Mouse (Mus musculus): ENCODE data around the gene Kif5a. TPM values are rescaled to one million over a fixed set of nuclear protein-coding genes. Genes with fewer than 3 reads are reported as not detected.

Gene Kif5a
- total and polyA plus RNA-seq, 3 experiments, result 0.14 to 2.1 TPM; not detected in 1

GRCm38 (mm10) chr10:127185101-127185500, 78.0 kb downstream of the Kif5a start:
- H3K79me2 ChIP-seq (replicated peaks; ENCODE audit: control insufficient read depth, extremely low read depth, insufficient read depth, poor library complexity, severe bottlenecking), result no peaks in the 10 kb centered on the region
- no peak for DNase-seq (ENCODE audit: extremely low read depth)
- peaks cover 0 to 39% of the 10 kb centered on the region in 2 experiments for H3K36me3 ChIP-seq (replicated peaks in 1 of 2; ENCODE audit: control insufficient read depth in 1 of 2, insufficient read depth in 1 of 2, low read length in 1 of 2)
- H3K4me2 ChIP-seq (ENCODE audit: insufficient read depth, low read depth, poor library complexity, severe bottlenecking), result no peak overlapping the region
- no peaks in the 10 kb centered on the region for H3K27me3 ChIP-seq (replicated peaks)
- H3K9ac ChIP-seq (ENCODE audit: insufficient read depth, low read depth), result no peak overlapping the region
- in situ Hi-C loops (cut with MboI; ENCODE audit: low pct_ligation_motif_present, low pct_unique_long_range_greater_than_20kb, low sequenced_read_pairs) (no loop called here), dilution Hi-C loops (cut with MboI; ENCODE audit: extremely low pct_ligation_motif_present, extremely low pct_unique_long_range_greater_than_20kb, low sequenced_read_pairs) (no loop called here)
- H3K4me3 ChIP-seq (replicated peaks in 1 of 3; ENCODE audit: low read depth in 2 of 3, low read length in 2 of 3, poor library complexity in 1 of 3), result no peak overlapping the region
- no peak overlapping the region for H3K27ac ChIP-seq (ENCODE audit: insufficient read depth, low read depth)
- no peak for TF ChIP-seq TCF12 (IDR thresholded peaks at IDR 0.05; ENCODE audit: low read depth, low read length)
- no peak for TF ChIP-seq POLR2AphosphoS2 (IDR thresholded peaks at IDR 0.05; ENCODE audit: low read depth, low read length)
- TF ChIP-seq KAT2A (IDR thresholded peaks at IDR 0.05; ENCODE audit: insufficient replicate concordance, low read length), result no peak
- no peak for TF ChIP-seq PAX5 (IDR thresholded peaks at IDR 0.05; ENCODE audit: low read length)
- no peak for TF ChIP-seq IRF4 (IDR thresholded peaks at IDR 0.05; ENCODE audit: low read depth, low read length)
- no peak for TF ChIP-seq HCFC1 (IDR thresholded peaks at IDR 0.05; ENCODE audit: low read depth, low read length)
- TF ChIP-seq JUN (IDR thresholded peaks at IDR 0.05; ENCODE audit: insufficient read depth, low read depth, low read length), result no peak
- no peak for TF ChIP-seq RAD21 (IDR thresholded peaks at IDR 0.05; ENCODE audit: low read depth, low read length)
- no peak for TF ChIP-seq USF1 (IDR thresholded peaks at IDR 0.05; ENCODE audit: low read depth, low read length)
- no peak for TF ChIP-seq ZC3H11A (IDR thresholded peaks at IDR 0.05; ENCODE audit: low read depth, low read length)
- no peak for TF ChIP-seq SMC3 (IDR thresholded peaks at IDR 0.05; ENCODE audit: low read depth, low read length)
- TF ChIP-seq E2F4 (IDR thresholded peaks at IDR 0.05; ENCODE audit: insufficient replicate concordance, low read depth, low read length), result no peak
- TF ChIP-seq POLR2A (IDR thresholded peaks at IDR 0.05; ENCODE audit: low read depth, low read length), result no peak
- TF ChIP-seq CHD2 (IDR thresholded peaks at IDR 0.05; ENCODE audit: low read length), result no peak
- no peak for TF ChIP-seq ZMIZ1 (IDR thresholded peaks at IDR 0.05; ENCODE audit: low read depth, low read length)
- no peak for TF ChIP-seq MXI1 (IDR thresholded peaks at IDR 0.05; ENCODE audit: low read depth, low read length)
- no peak for TF ChIP-seq ZNF384 (IDR thresholded peaks at IDR 0.05; ENCODE audit: low read depth, low read length)
- no peak for TF ChIP-seq CHD1 (IDR thresholded peaks at IDR 0.05; ENCODE audit: low read depth, low read length)
- TF ChIP-seq MAFK (IDR thresholded peaks at IDR 0.05; ENCODE audit: insufficient replicate concordance, low read length), result no peak
- H3K9me3 ChIP-seq (replicated peaks; ENCODE audit: low read length), result peaks cover 7% of the 10 kb centered on the region
- peaks cover 1 to 12% of the 10 kb centered on the region in 2 experiments; a peak in 2 of 4 replicates for H3K4me1 ChIP-seq (ENCODE audit: control insufficient read depth in 1 of 2, insufficient read depth in 2 of 2)

- H3K79me2 ChIP-seq (replicated peaks; ENCODE audit: control insufficient read depth, extremely low read depth, insufficient read depth, poor library complexity, severe bottlenecking), result no peaks in the 10 kb centered on the region
- dilution Hi-C loops (cut with MboI; ENCODE audit: extremely low pct_ligation_motif_present, extremely low pct_unique_long_range_greater_than_20kb, low sequenced_read_pairs), result no loop called here
- peaks cover 0 to 36% of the 10 kb centered on the region in 2 experiments for H3K36me3 ChIP-seq (replicated peaks in 1 of 2; ENCODE audit: control insufficient read depth in 1 of 2, insufficient read depth in 1 of 2, low read length in 1 of 2)
- peaks cover 7% of the 10 kb centered on the region for H3K9me3 ChIP-seq (replicated peaks; ENCODE audit: low read length)
- no peak overlapping the region for H3K4me2 ChIP-seq (ENCODE audit: insufficient read depth, low read depth, poor library complexity, severe bottlenecking)
- peaks cover 2 to 6% of the 10 kb centered on the region in 2 experiments; a peak in 1 of 4 replicates for H3K4me1 ChIP-seq (ENCODE audit: control insufficient read depth in 1 of 2, insufficient read depth in 2 of 2)
- no peak for DNase-seq (ENCODE audit: extremely low read depth)
- TF ChIP-seq E2F4 (IDR thresholded peaks at IDR 0.05; ENCODE audit: insufficient replicate concordance, low read depth, low read length), result no peak
- TF ChIP-seq BHLHE40 (IDR thresholded peaks at IDR 0.05; ENCODE audit: low read depth, low read length), result no peak
- no peak for TF ChIP-seq POLR2AphosphoS2 (IDR thresholded peaks at IDR 0.05; ENCODE audit: low read depth, low read length)
- TF ChIP-seq RAD21 (IDR thresholded peaks at IDR 0.05; ENCODE audit: low read depth, low read length), result no peak
- TF ChIP-seq HCFC1 (IDR thresholded peaks at IDR 0.05; ENCODE audit: low read depth, low read length), result no peak
- TF ChIP-seq ZNF384 (IDR thresholded peaks at IDR 0.05; ENCODE audit: low read depth, low read length), result no peak
- no peak for TF ChIP-seq MXI1 (IDR thresholded peaks at IDR 0.05; ENCODE audit: low read depth, low read length)
- no peak for TF ChIP-seq GABPA (IDR thresholded peaks at IDR 0.05; ENCODE audit: insufficient replicate concordance, low read depth, low read length)
- TF ChIP-seq ZMIZ1 (IDR thresholded peaks at IDR 0.05; ENCODE audit: low read depth, low read length), result no peak
- no peak for TF ChIP-seq POLR2A (IDR thresholded peaks at IDR 0.05; ENCODE audit: low read depth, low read length)
- no peak for TF ChIP-seq RCOR1 (conservative IDR thresholded peaks at IDR 0.05; ENCODE audit: low read depth, low read length)
- TF ChIP-seq SIN3A (IDR thresholded peaks at IDR 0.05; ENCODE audit: low read length), result no peak
- TF ChIP-seq CTCF (conservative IDR thresholded peaks at IDR 0.05 in 1 of 2, IDR thresholded peaks at IDR 0.05 in 1 of 2; ENCODE audit: low read depth in 2 of 2, low read length in 2 of 2), result no peak
- no peak for TF ChIP-seq JUN (IDR thresholded peaks at IDR 0.05; ENCODE audit: insufficient read depth, low read depth, low read length)
- no peak for TF ChIP-seq MYC (IDR thresholded peaks at IDR 0.05; ENCODE audit: low read depth, low read length)
- no peak for TF ChIP-seq NELFE (IDR thresholded peaks at IDR 0.05; ENCODE audit: low read depth, low read length)
- TF ChIP-seq ETS1 (conservative IDR thresholded peaks at IDR 0.05; ENCODE audit: low read depth, low read length), result no peak
- H3K9ac ChIP-seq (ENCODE audit: insufficient read depth, low read depth), result no peak overlapping the region
- no peak overlapping the region for H3K4me3 ChIP-seq (replicated peaks in 1 of 3; ENCODE audit: low read depth in 2 of 3, low read length in 2 of 3, poor library complexity in 1 of 3)
- in situ Hi-C loops (cut with MboI; ENCODE audit: low pct_ligation_motif_present, low pct_unique_long_range_greater_than_20kb, low sequenced_read_pairs), result no loop called here
- H3K27ac ChIP-seq (ENCODE audit: insufficient read depth, low read depth), result no peak overlapping the region
- no peaks in the 10 kb centered on the region for H3K27me3 ChIP-seq (replicated peaks)
These were observed 79.4 kb downstream of the Kif5a start for GRCm38 (mm10) chr10:127183759-127184158.
